Mouse (Mus musculus): ENCODE data around the gene Yeats4. TPM values are rescaled to one million over a fixed set of nuclear protein-coding genes. Genes with fewer than 3 reads are reported as not detected.

Yeats4 gene
- total RNA-seq, 2 experiments from 2014 or later: 29.6 to 33.2 TPM

DNA sequence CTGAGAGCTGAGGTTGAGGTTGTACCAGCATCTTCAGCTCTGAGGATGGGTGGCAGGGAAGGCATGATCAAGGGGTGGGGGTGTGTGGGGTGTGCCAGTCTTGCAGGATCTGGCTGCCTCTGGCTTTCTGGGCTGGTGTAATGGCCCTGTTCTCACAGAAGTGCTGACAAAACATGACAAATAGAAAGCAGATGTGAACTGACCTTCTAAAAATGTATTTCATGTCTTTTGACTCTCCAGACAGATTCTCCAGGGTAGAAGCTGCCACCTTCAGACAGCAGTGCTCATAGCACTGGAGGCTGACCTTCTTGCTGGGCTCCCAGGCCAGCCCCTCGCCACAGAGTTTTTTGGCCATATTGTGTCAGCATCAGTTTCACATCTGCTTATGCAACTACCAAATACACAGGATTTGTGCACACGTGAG is 20.7 kb downstream of the Yeats4 start:
- no peak for DNase-seq (ENCODE audit: low spot score in 2 of 2)

DNA sequence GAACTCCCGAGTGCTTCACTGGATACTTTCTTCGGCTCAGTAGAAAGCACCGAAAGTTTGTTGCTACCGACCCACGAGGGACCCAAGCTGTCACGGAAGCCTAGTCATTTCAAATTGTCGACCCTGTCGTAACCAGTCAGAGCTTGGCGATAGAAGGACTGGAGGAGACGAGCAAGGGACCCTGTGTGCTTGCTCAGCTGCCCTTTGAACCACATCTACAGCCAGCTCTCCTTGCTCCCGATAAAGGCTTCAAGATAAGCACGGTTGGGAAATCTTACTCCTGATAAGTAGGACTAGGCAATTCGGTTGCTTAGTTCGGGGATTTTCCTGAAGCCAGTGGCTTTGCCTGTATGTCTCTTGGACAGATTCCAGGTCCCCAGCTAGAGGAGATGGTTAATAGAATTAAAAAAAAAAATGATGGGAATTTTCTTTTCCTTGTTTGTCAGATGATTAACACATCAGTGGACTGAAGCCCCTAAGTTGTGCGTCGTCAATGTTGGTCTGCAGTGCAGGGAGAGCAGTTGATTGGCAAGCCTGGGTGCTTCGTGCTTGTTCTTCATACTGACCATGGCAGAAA is 21.2 kb downstream of the Yeats4 start:
- no peak for DNase-seq (ENCODE audit: low spot score in 2 of 2)

DNA sequence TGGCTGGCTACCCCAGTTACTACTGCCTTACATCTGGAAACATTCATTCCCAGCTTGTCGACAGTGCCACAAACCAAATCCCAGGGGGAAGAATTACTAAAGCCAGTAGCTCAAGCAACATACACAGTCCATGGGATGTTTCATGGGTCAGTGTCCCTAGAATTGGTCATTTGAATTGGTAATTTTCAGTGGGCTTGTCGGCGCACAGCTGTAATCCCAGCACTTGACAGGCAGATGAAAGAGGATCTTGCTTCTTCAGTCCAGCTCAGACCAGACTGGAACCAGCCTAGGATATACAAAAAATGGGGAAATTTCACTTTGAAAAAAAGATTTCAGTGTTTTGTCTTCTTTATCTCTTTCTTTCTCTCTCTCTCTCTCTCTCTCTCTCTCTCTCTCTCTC is 24.6 kb downstream of the Yeats4 start:
- DNase-seq (ENCODE audit: low spot score in 2 of 2): no peak

DNA sequence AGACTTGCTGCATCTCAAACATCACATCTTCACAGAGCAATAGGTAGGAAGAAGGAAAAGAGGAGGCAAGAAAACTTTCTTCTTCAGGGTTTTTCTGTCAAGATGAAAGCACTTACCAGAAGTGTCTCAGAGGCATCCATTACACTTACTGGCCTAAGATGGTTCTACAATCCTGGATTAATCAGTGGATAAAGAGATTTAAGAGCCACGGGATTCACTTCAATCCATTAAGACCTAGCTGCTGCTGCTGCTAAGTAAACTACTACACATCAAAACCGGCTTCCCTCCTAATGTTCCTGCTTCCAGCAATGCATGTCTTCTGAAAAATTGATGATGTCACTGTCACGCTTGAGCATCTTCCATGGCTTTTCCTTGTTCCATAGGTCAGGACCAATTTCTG is 27.6 kb downstream of the Yeats4 start:
- DNase-seq (ENCODE audit: low spot score in 2 of 2): no peak

DNA sequence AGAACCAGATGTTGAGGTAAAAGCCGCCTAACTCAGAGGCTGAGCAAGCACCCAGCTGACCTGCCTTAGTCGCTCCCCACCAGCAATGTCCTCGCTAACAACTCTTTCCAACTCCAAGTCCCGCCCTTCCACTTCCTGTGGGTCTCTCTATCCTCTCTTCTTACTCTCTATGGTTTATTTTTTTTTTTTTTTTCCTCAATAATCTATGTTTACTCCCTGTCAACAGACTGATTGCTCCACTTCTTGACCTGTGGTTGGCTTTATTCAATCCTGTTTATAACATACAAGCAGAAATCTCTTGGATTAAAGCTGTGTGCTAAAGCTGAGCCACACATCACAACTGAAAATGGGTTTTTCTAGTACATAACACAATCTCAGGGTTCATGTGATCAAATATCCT is 28.6 kb downstream of the Yeats4 start:
- DNase-seq (ENCODE audit: low spot score in 2 of 2): no peak

DNA sequence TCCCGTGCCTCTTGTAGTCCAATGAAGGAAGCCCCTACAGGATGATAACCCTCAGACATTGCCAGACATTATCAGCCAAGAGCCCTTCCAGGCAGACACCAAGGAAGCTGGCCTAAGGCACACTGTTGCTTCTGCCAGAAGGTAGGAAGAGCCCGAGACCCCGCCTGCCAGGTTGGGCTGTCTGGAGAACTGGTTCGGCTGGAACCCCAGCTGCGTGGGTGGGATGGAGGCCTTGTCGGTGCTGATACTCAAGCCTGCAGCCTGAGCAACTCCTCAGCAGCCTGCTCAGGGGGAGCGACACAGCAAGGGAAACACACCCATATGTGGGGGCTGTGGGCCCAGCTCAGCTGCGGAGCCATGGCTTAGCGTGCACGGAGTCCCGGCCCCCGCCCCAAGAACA is 29.3 kb downstream of the Yeats4 start:
- no peak for DNase-seq (ENCODE audit: low spot score in 2 of 2)

DNA sequence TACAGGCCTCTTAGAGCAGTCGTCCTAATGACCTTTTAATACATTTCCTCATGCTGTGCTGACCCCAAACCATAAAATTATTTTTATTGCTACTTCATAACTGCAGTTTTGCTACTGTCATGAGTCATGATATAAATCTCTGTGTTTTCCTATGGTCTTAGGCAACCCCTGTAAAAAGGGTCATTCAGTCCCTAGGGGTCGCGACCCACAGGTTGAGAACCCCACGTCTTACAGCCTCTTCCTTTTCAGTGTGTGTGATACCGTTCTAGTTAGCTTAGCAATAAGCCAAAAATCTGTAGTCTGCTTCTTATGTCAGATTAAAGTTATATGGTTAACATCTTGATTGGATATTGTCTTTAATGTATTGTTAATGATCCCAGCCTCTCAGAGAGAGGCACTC is 30.9 kb downstream of the Yeats4 start:
- DNase-seq (ENCODE audit: low spot score in 2 of 2): no peak

DNA sequence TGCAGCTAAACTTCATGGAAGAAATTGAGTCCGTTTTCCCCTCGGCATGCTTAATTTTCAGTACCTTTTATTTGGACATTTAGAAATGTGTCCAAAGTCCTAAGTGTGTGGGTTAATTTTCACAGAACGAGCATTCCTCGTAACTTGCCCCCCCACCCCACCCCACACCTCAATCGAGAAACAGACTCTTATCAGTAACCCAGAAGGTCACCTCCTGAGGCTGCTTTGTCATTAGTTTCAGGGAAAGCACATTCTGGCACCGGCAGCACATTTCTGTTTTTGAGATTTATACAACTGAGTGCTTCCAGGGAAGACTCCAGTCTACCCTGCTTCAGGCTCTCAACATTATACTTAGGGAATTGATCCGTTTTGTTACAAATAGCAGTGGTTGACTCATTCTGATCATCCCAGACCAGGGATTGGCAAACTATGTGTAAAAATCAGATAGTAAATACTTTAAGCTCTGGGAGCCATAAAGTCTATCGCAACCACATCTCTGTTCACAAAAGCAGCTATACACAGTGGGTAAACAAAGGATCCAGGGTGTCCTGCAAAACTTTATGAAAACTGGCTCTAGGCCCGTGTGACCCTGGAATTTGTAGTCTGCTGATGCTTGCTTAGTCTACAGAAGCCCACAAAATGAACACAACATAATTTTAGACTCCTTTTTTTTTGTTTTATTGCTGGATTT is 38.8 kb downstream of the Yeats4 start:
- DNase-seq (ENCODE audit: low spot score in 2 of 2): no peak

DNA sequence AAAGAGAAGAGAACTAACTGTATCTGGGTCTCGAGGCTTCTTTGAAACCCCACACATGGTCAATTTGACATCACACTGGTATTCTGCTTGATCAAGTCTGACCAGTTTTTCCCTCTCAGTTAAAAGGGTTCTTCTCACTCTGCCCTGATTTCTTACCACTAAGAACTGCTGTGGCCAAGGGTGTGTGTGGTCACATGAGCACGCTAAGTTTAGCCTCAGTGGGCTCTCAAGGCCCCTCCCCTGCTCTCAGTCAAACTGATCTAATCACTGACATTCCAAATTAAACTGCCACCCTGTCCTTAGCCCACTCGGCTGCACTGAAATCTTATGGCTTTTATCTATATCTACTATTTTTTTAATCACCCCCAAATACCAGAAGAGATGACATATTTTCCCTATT is 43.2 kb downstream of the Yeats4 start:
- DNase-seq (ENCODE audit: low spot score in 2 of 2): no peak

DNA sequence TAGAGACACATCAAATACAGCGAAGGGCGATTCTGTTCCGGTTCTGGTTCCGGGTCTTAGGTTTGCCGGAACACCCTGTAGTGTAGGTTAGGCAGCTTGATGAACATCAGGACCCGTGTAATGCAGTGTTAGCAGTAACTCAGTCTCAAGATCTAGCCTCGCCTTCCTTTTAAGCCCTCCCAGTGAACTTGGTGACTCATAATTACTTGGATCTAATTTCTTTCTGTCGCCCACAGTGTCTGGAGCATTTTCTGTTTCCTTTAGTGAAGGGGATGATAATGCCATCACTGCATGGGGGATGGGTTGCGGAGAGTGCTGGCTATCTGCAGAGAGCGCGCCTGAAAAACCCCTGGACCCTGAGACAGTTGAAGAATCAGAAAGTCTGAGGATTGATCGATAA is 49.7 kb downstream of the Yeats4 start:
- DNase-seq (ENCODE audit: low spot score in 2 of 2): no peak

DNA sequence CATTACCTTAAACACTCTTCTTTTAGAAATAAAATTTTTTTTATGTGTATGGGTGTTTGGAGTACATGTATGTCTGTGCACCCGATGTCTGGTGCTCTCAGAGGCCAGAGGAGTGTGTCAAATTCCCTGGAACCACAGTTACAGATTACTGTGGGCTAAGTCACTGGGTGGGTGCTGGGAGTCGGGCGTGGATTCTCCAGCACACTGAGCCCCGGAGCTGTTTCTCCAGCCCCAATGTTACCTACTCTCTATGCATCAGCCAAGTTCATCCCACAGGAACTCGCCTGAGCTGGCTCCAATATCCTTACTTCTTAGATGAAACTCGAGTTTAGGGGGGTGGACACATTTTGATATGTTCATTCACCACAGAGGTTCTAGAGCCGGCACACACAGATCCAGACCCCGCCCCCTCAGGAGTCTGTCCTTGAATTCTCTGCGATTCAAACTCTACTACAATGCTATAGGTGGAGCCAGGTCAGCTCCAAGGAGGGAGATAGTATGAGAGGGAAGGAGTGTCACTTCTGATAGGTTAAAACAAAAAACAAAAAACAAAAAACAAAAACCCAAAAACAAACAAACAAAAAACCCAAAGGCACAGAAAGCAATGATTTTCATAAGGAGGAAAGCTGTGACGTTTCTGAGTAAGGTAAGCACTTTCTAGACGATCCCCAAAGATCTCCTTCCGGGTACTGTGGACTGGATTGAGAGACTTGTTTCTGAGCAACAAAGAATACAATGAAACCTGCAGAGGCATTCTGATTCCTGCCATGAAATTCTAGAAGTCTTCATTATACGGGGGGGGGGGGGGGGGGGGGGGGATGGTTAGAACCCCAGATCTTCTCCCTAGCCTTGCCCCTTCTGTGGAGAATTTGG is 50.5 kb downstream of the Yeats4 start:
- no peak for DNase-seq (ENCODE audit: low spot score in 2 of 2)

DNA sequence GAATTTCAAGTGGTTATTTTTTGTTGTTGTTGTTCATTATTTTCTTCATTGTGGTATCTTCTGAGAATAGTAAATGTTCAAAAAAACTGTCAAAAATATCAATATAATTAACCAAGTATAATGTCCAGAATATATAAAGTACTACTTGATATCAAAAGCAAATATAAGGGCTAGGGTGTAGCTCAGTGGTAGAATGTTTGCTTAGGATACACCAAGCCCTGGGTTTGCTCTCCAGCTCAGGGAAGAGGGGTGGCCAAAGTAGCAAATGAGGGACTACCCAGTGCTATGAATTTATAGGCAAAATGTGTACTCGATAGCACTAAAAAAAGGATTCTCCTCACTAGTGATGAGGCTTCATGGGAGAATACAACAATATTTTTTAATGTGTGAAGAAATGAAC is 51.2 kb downstream of the Yeats4 start:
- DNase-seq (ENCODE audit: low spot score in 2 of 2): no peak

DNA sequence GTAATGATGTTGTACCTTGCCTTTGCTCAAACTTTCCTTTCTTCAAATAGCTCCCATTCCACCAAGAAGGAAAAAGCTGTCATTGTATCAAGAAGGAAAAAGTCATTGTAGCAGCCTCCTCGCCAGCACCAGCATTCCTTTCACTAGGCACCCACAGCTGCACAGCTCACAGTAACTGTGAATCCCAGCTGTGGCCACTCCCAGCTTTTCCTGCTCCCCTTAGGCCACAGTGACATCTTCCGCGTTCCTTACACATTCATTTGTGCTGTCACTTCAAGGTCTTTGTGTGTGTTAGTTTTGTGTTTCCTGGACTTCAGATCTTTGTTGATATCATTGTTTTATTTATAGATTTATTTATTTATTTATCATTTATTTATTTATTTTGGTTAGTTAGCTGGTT is 52.2 kb downstream of the Yeats4 start:
- DNase-seq (ENCODE audit: low spot score in 2 of 2): no peak

DNA sequence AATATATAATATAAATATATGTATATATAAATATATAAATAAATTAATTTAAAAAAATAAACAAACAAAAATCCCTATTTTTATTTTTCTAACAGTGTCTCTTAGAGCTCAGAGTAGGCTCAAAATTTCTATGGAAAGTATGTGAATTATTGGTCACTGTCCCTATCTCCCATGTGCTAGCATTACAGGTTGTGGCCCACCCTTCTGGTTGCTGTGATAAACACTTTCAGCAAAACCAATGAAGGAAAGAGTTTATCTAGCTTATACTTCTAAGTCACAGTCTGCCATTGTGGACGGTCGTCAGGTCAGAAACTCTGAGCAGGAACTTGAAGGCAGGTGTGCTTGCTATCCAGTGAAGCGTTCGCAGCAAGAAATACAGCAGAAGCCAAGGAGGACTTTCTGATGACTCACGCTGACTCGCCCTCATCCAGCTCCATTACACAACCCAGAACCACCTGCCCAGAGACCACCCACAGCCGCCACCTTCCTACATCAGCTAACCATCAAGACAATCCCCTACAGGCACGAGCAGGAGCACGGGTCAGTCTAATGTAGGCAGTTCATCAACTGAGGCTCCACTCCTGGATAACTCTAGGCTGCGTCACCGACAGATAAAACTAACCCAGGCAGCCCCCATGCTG is 57.4 kb downstream of the Yeats4 start:
- DNase-seq (ENCODE audit: low spot score in 2 of 2): no peak

Other genes starting within 250 kb of the Yeats4 start
- gene Best3, start 238.2 kb downstream of the Yeats4 start, total RNA-seq (2021): 10 to 100 TPM; 10.9 to 12.7 TPM
- under 1 TPM; 0.18 to 0.20 TPM for gene Lrrc10, start 179.2 kb downstream of the Yeats4 start, total RNA-seq (2021)
- gene Cct2, start 160.7 kb downstream of the Yeats4 start, total RNA-seq (2021): 100 to 1,000 TPM; 218 to 224 TPM
- gene Frs2, start 76.0 kb downstream of the Yeats4 start, total RNA-seq (2021): 10 to 100 TPM; 15.4 to 17.7 TPM
- gene 9530003J23Rik, start 14.2 kb upstream of the Yeats4 start, total RNA-seq (2021): not detected
- 10 to 100 TPM; 47.6 to 56.3 TPM for gene Lyz2, start 57.8 kb upstream of the Yeats4 start, total RNA-seq (2021)
- gene Lyz1, start 68.4 kb upstream of the Yeats4 start, total RNA-seq (2021): 1 to 10 TPM; 3.8 to 4.6 TPM
- 10 to 100 TPM; 64.2 to 73.4 TPM for gene Cpsf6, start 155.5 kb upstream of the Yeats4 start, total RNA-seq (2021)

Data from gastrocnemius, postnatal 4 days (tissue).